Mouse (Mus musculus): ENCODE measurements around the gene Gm1043. TPM values are rescaled to one million over a fixed set of nuclear protein-coding genes. Genes with fewer than 3 reads are reported as not detected.

Gene Gm1043
- polyA plus RNA-seq, 1 experiment: 5.2 TPM

DNA sequence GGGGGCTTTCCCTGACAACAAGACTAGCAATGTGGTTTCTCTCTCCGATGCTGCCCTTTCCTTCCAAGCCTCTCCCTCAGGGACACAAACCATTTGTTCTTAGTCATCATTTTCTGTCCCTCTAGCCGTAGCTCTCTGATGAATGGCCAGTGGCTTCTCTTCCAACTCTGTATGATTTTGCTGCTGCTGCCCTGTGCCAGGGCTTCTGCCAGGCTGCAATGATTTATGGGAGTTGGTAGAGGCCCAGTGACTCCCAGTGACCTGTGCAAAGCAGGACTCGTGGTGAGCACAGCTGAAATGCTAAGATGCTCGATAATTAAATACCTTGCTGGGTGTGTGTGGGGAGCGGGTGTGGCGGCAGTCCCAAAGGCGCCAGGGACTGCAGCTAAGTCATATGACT lies 130.1 kb downstream of the Gm1043 start:
- Histone ChIP-seq H3K27ac (ENCODE audit: control insufficient read depth, insufficient read depth, low read depth, low read length) (no peak overlapping the region), H3K4me3 (ENCODE audit: control insufficient read depth, low read depth, low read length) (no peak overlapping the region), H3K36me3 (ENCODE audit: control insufficient read depth, insufficient read depth, low read length) (no peaks in the 10 kb centered on the region), H3K4me1 (ENCODE audit: control insufficient read depth, insufficient read depth, low read length) (no peaks in the 10 kb centered on the region; the same call in none of the 2 replicates), H3K27me3 (ENCODE audit: control insufficient read depth, insufficient read depth, low read length) (no peaks in the 10 kb centered on the region)
- TF ChIP-seq POLR2A (IDR thresholded peaks at IDR 0.05; ENCODE audit: control insufficient read depth, low read depth, low read length) (no peak), CTCF (IDR thresholded peaks at IDR 0.05; ENCODE audit: control insufficient read depth, insufficient read depth, insufficient replicate concordance, low read depth, low read length) (no peak)

DNA sequence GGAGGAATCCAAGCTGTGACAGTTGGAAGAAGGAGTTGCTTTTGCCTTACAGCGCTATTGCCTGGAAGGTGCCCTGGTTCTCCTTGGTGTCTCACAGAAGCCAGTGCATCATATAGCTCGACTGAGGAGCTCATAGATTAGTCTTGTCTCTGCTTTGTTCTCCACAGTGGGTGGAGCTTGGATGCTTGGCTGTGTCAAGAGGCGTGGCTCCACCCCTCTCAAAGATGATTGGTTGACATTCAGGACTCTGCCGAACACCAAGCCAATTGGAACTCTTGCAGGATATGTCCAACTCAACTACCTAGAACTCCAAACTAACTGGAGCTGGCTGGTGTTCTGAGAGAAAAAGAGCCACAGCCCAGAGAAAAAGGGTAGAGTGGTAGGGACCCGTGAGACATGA lies 134.4 kb downstream of the Gm1043 start:
- TF ChIP-seq CTCF (IDR thresholded peaks at IDR 0.05; ENCODE audit: control insufficient read depth, insufficient read depth, insufficient replicate concordance, low read depth, low read length) (no peak), POLR2A (IDR thresholded peaks at IDR 0.05; ENCODE audit: control insufficient read depth, low read depth, low read length) (no peak)
- Histone ChIP-seq H3K4me3 (ENCODE audit: control insufficient read depth, low read depth, low read length) (no peak overlapping the region), H3K27me3 (ENCODE audit: control insufficient read depth, insufficient read depth, low read length) (no peaks in the 10 kb centered on the region), H3K36me3 (ENCODE audit: control insufficient read depth, insufficient read depth, low read length) (no peaks in the 10 kb centered on the region), H3K4me1 (ENCODE audit: control insufficient read depth, insufficient read depth, low read length) (no peaks in the 10 kb centered on the region; the same call in none of the 2 replicates), H3K27ac (ENCODE audit: control insufficient read depth, insufficient read depth, low read depth, low read length) (no peak overlapping the region)

DNA sequence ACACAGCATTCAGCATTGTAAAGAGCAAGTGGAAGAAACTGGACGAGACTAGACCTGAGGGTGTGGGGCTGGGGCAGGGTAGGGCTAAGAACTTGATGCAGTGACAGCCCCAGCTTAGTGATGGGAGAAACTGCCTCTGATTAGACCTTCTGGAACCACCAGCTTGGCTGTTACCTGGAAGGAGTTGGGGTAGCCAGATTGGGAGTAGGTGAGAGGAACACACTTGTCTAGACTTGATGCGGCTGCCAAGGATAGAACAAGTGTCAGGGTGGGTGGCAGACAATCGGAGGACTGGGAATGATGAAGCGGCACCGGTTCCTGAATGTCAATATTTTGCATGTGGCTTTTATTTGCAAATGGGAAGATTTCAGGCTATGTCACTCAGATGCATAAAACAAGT lies 135.4 kb downstream of the Gm1043 start:
- Histone ChIP-seq H3K4me3 (ENCODE audit: control insufficient read depth, low read depth, low read length) (no peak overlapping the region), H3K4me1 (ENCODE audit: control insufficient read depth, insufficient read depth, low read length) (no peaks in the 10 kb centered on the region; the same call in none of the 2 replicates), H3K27ac (ENCODE audit: control insufficient read depth, insufficient read depth, low read depth, low read length) (no peak overlapping the region), H3K36me3 (ENCODE audit: control insufficient read depth, insufficient read depth, low read length) (no peaks in the 10 kb centered on the region), H3K27me3 (ENCODE audit: control insufficient read depth, insufficient read depth, low read length) (no peaks in the 10 kb centered on the region)
- TF ChIP-seq CTCF (IDR thresholded peaks at IDR 0.05; ENCODE audit: control insufficient read depth, insufficient read depth, insufficient replicate concordance, low read depth, low read length) (no peak), POLR2A (IDR thresholded peaks at IDR 0.05; ENCODE audit: control insufficient read depth, low read depth, low read length) (no peak)

DNA sequence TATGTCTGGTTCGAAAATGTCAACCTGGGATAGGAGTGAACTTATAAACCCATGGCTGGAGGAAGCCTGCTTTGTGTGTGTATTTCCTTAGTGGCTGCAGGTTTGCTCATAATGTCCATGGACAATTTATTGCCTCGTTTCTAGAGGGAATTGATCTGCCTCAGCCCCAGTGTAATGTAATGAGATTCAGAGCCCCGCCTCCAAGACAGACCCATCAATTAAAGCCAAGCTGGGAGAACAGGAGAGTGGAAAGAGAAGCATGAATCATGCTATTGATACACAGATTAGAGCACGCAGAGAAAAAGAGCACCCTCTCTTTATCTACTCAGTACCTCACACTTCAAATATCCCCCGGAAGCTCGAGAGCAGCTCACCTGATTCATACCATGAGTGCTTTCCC lies 136.4 kb downstream of the Gm1043 start:
- Histone ChIP-seq H3K4me1 (ENCODE audit: control insufficient read depth, insufficient read depth, low read length) (no peaks in the 10 kb centered on the region; the same call in none of the 2 replicates), H3K27me3 (ENCODE audit: control insufficient read depth, insufficient read depth, low read length) (no peaks in the 10 kb centered on the region), H3K27ac (ENCODE audit: control insufficient read depth, insufficient read depth, low read depth, low read length) (no peak overlapping the region), H3K36me3 (ENCODE audit: control insufficient read depth, insufficient read depth, low read length) (no peaks in the 10 kb centered on the region), H3K4me3 (ENCODE audit: control insufficient read depth, low read depth, low read length) (no peak overlapping the region)
- TF ChIP-seq CTCF (IDR thresholded peaks at IDR 0.05; ENCODE audit: control insufficient read depth, insufficient read depth, insufficient replicate concordance, low read depth, low read length) (no peak), POLR2A (IDR thresholded peaks at IDR 0.05; ENCODE audit: control insufficient read depth, low read depth, low read length) (no peak)

DNA sequence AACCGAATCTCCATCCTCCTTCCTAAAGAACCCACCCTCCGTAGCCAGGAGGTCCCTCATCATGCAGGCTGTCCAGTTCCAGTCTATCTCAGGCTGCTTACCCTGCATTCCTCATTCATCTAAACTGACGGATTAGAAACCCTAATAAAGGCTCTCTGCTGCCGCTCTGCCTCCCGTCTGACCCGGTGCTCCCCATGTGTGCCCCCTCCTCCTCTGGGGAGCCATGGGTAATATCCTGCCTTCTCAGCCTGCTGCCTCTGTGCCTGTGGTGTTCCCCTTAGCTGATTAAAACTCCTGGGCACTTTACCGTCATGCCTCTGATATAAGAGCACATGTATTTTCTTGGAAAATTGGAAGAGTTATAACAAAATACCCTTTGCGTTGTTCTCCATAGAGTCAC lies 137.1 kb downstream of the Gm1043 start:
- no peaks in the 10 kb centered on the region; the same call in none of the 2 replicates for H3K4me1 ChIP-seq (ENCODE audit: control insufficient read depth, insufficient read depth, low read length)
- no peaks in the 10 kb centered on the region for H3K27me3 ChIP-seq (ENCODE audit: control insufficient read depth, insufficient read depth, low read length)
- no peaks in the 10 kb centered on the region for H3K36me3 ChIP-seq (ENCODE audit: control insufficient read depth, insufficient read depth, low read length)
- H3K27ac ChIP-seq (ENCODE audit: control insufficient read depth, insufficient read depth, low read depth, low read length): no peak overlapping the region
- no peak overlapping the region for H3K4me3 ChIP-seq (ENCODE audit: control insufficient read depth, low read depth, low read length)
- TF ChIP-seq CTCF (IDR thresholded peaks at IDR 0.05; ENCODE audit: control insufficient read depth, insufficient read depth, insufficient replicate concordance, low read depth, low read length) (no peak), POLR2A (IDR thresholded peaks at IDR 0.05; ENCODE audit: control insufficient read depth, low read depth, low read length) (no peak)

DNA sequence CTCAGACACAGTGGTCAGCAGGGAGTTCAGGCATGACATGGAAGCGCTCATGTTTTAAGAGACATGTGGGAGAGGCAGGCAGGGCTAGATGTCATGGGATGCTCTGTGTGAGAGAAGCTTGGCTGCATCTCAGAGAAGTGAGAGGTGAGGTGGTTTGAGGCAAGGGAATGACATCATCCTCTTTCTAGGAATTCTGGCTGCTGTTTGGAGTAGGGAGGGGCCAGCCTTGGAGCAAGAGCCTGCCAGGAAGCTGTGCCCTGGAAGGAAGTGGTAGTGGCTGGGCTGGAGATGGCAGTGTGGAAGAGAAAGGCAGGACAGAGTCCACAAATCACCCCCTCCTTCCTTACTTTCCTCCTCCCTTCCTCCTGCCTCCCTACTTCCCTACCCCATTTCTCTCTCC lies 140.5 kb downstream of the Gm1043 start:
- Histone ChIP-seq H3K4me1 (ENCODE audit: control insufficient read depth, insufficient read depth, low read length) (no peaks in the 10 kb centered on the region), H3K36me3 (ENCODE audit: control insufficient read depth, insufficient read depth, low read length) (no peaks in the 10 kb centered on the region), H3K27ac (ENCODE audit: control insufficient read depth, insufficient read depth, low read depth, low read length) (no peak overlapping the region), H3K4me3 (ENCODE audit: control insufficient read depth, low read depth, low read length) (no peak overlapping the region), H3K27me3 (ENCODE audit: control insufficient read depth, insufficient read depth, low read length) (no peaks in the 10 kb centered on the region)
- TF ChIP-seq CTCF (IDR thresholded peaks at IDR 0.05; ENCODE audit: control insufficient read depth, insufficient read depth, insufficient replicate concordance, low read depth, low read length) (no peak), POLR2A (IDR thresholded peaks at IDR 0.05; ENCODE audit: control insufficient read depth, low read depth, low read length) (no peak)

DNA sequence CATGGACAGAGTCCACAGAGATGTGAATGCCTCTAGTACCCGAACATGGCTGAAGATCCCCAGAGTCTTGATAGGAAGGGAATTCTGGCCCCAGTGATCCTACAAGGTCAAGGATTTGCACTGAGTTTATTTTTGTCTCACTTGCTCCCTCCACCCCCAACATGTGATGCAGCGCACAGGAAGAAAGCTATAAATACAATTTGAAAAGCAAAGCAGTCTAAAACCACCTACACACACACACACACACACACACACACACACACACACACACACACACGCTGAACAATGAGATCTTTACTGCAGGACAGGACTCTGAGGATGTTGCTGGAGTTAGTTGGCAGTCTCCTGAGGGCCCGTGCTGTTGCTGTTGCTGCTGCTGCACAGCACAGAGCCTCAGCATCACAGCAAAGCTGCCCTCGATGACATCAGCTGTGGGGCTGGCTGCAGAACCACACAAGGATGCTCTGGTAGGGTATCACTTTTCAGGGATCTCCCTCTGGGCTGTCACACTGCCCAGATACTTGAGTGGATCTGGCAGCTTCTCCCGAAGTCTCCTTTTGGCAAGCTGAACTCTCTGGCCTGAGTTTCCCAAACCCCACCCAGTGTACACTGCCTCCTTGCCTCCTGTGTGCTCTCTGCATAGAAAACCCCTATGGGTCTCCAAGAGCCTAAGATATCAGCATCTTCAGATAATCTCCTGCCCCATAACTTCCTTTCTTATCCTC lies 142.9 kb downstream of the Gm1043 start:
- TF ChIP-seq POLR2A (IDR thresholded peaks at IDR 0.05; ENCODE audit: control insufficient read depth, low read depth, low read length): no peak
- TF ChIP-seq CTCF (IDR thresholded peaks at IDR 0.05; ENCODE audit: control insufficient read depth, insufficient read depth, insufficient replicate concordance, low read depth, low read length): no peak
- Histone ChIP-seq H3K27me3 (ENCODE audit: control insufficient read depth, insufficient read depth, low read length) (no peaks in the 10 kb centered on the region), H3K27ac (ENCODE audit: control insufficient read depth, insufficient read depth, low read depth, low read length) (no peak overlapping the region), H3K4me1 (ENCODE audit: control insufficient read depth, insufficient read depth, low read length) (no peaks in the 10 kb centered on the region), H3K4me3 (ENCODE audit: control insufficient read depth, low read depth, low read length) (no peak overlapping the region), H3K36me3 (ENCODE audit: control insufficient read depth, insufficient read depth, low read length) (no peaks in the 10 kb centered on the region)

Measured in testis, adult 2 months (tissue).